Mouse (Mus musculus) ES-Bruce4 (cell line): ENCODE data around the gene Dnah17.

Experiments used
- CTCF ChIP-seq: IDR thresholded peaks from one replicate; pipeline ENCODE4 v1.8.1; 2011; ENCODE audit warnings: low read depth, low read length
- EP300 ChIP-seq: IDR thresholded peaks from 2 replicates; pipeline ENCODE4 v1.6.1; 2011; ENCODE audit warnings: low read depth, low read length; ENCODE audit not compliant: insufficient read depth
- POLR2A ChIP-seq: IDR thresholded peaks from one replicate; pipeline ENCODE4 v1.8.1; 2011; ENCODE audit warnings: low read length; ENCODE audit not compliant: insufficient read depth

DNA sequence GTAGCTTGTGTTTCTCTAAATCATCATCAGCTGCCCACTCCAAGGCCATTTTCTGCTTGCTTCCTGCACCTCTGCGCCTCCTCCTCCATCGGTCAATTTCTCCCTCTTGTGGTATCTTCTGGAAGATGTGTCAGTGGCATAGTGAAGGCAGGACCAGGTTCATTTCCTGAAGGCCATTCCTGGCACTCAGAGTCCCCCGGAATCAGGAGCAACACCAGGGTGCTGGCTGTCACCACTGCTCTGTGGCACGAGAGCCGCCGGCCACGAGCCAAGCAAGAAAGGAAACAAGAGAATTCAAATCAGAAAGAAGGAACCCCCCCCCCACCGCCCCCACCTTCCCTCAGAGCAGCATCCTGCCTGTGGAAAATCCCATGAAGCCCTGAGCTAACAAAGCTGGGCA lies 1.7 kb upstream of the Dnah17 start:
- TF ChIP-seq CTCF (no peak), POLR2A (no peak), EP300 (no peak)
